11 mouse cellular contexts compared by ENCODE assay signal in the genomic region with DNA sequence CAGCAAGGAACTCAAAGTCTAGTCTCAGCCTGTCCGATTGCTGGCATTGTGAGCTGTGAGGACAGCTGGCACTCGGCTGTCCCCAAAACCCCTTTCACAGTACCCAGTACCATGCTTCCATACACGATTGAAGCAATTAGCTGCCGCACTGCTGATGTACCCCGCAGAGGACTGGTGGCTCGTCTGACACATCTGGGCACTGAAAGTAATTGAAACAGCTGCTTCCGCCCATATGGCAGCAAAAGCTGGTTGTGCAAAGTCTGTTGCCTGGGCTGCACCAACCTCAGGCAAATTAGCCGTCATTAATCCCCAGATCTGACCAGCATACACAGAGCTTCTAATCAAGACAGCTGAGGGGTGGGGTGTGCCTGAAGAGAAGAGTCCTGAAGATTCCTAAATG.
DNase-seq lines count a peak whose midpoint lies in the region; ATAC-seq lines count a peak whose summit lies in the region.
"Had no signal": no experiment of that assay in that cellular context is flagged by ENCODE, and none has a peak within 500 bp of the region (broad histone marks: within the 10 kb centered on the region; RNA-seq: fewer than 3 reads in every experiment).

No protein-coding gene starts in this region.

- WGBS in forebrain, embryonic 14.5 days, result 20% methylated on average over 8 of the region's 8 CpGs
- 50% methylated on average over 8 of the region's 8 CpGs for WGBS in limb, embryonic 10.5 days

- H3K27me3 ChIP-seq in forebrain, embryonic 14.5 days (replicated peaks; ENCODE audit: control insufficient read depth, insufficient read depth, low read length), result no peaks in the 10 kb centered on the region
- no peaks in the 10 kb centered on the region for H3K27me3 ChIP-seq in limb, embryonic 10.5 days (ENCODE audit: low read depth, poor library complexity, severe bottlenecking)

- H3K36me3 ChIP-seq in forebrain, embryonic 14.5 days (ENCODE audit: control insufficient read depth, insufficient read depth, low read length), result no peaks in the 10 kb centered on the region
- H3K36me3 ChIP-seq in limb, embryonic 10.5 days, result no peaks in the 10 kb centered on the region

- H3K9me3 ChIP-seq in forebrain, embryonic 14.5 days (replicated peaks; ENCODE audit: control insufficient read depth, low read length), result no peaks in the 10 kb centered on the region
- no peaks in the 10 kb centered on the region for H3K9me3 ChIP-seq in limb, embryonic 10.5 days (replicated peaks)

- peak; percentile 90 for ATAC-seq in forebrain, embryonic 14.5 days

- no peak overlapping the region for H3K9ac ChIP-seq in forebrain, embryonic 14.5 days (ENCODE audit: low read length)
- H3K9ac ChIP-seq: lung, embryonic 14.5 days had no signal

- no peak overlapping the region for H3K27ac ChIP-seq in forebrain, embryonic 14.5 days (ENCODE audit: low read depth, low read length)
- no peak overlapping the region for H3K27ac ChIP-seq in limb, embryonic 10.5 days
- H3K27ac ChIP-seq: layer of hippocampus, adult 2 months had no signal

- H3K4me2 ChIP-seq in forebrain, embryonic 14.5 days (ENCODE audit: low read length), result no peak overlapping the region
- H3K4me2 ChIP-seq: lung, embryonic 14.5 days had no signal

- peak; percentile 5 for DNase-seq in layer of hippocampus, adult 11-12 months (ENCODE audit: low spot score)
- no peak for DNase-seq in layer of hippocampus, adult 9-10 months (ENCODE audit: low spot score)
- peak; percentile 73 for DNase-seq in forebrain, embryonic 14.5 days (ENCODE audit: low spot score)
- DNase-seq in limb, embryonic 10.5 days (ENCODE audit: low spot score), result peak; percentile 41
- DNase-seq in retina, postnatal 7 days (ENCODE audit: low read depth, low spot score), result peak; percentile 20
- DNase-seq in gastrocnemius, postnatal 25 days, result no peak
- no peak for DNase-seq in lung, adult 18-20 months
- no peak for DNase-seq in spleen, adult 18-20 months
- DNase-seq: lung, embryonic 14.5 days had no signal

- no peak overlapping the region for H3K4me3 ChIP-seq in forebrain, embryonic 14.5 days (ENCODE audit: low read depth, low read length)
- H3K4me3 ChIP-seq in limb, embryonic 10.5 days, result no peak overlapping the region
- H3K4me3 ChIP-seq: layer of hippocampus, adult 2 months; myocyte had no signal

- peaks cover 19% of the 10 kb centered on the region for H3K4me1 ChIP-seq in forebrain, embryonic 14.5 days (ENCODE audit: control insufficient read depth, insufficient read depth, low read length)
- peaks cover 12% of the 10 kb centered on the region for H3K4me1 ChIP-seq in limb, embryonic 10.5 days

Comparison
In these comparisons a context has a peak if more than half of its experiments do, and no peak if none do; other contexts are left out.
1. DNase-seq: peak in layer of hippocampus, adult 11-12 months (single experiment), forebrain, embryonic 14.5 days (single experiment), limb, embryonic 10.5 days (single experiment) and retina, postnatal 7 days (single experiment); none in layer of hippocampus, adult 9-10 months (single experiment), gastrocnemius, postnatal 25 days (single experiment), lung, adult 18-20 months (0 of 2) and spleen, adult 18-20 months (0 of 2).